Mouse (Mus musculus) brain, embryonic 14.5 days (tissue): ENCODE data around the gene Hp.

Experiments
- CTCF ChIP-seq: fragments of 200-500 bp; IDR thresholded peaks from 2 replicates; pipeline ENCODE4 v1.5.1; 2012; ENCODE audit warnings: inconsistent platforms, mild to moderate bottlenecking, moderate library complexity, borderline replicate concordance; ENCODE audit not compliant: insufficient read depth, insufficient read length; ENCODE audit errors: extremely low read depth
- POLR2A ChIP-seq: fragments of 200-500 bp; IDR thresholded peaks from 2 replicates; pipeline ENCODE4 v1.6.1; 2012; ENCODE audit warnings: mild to moderate bottlenecking, inconsistent platforms, borderline replicate concordance; ENCODE audit not compliant: poor library complexity, insufficient read depth, insufficient read length, severe bottlenecking; ENCODE audit errors: extremely low read depth

GRCm38 (mm10) chr8:109584830-109585229 is 5.9 kb upstream of the Hp start:
- no peak for TF ChIP-seq CTCF
- TF ChIP-seq POLR2A = no peak
